Mouse (Mus musculus) bone marrow, adult 2 months (tissue): ENCODE results near the gene Pcx.

Experiments
- CTCF ChIP-seq: fragments of 200-500 bp; IDR thresholded peaks from 2 replicates; pipeline ENCODE4 v1.5.1; 2011; ENCODE audit warnings: low read length, control low read depth; ENCODE audit not compliant: control insufficient read depth, insufficient read depth
- POLR2A ChIP-seq: fragments of 200-500 bp; IDR thresholded peaks from 2 replicates; pipeline ENCODE4 v1.6.1; 2011; ENCODE audit warnings: low read depth, mild to moderate bottlenecking, control low read depth, low read length, borderline replicate concordance; ENCODE audit not compliant: control insufficient read depth

- no peak for TF ChIP-seq POLR2A
- no peak for TF ChIP-seq CTCF
Measured at GRCm38 (mm10) chr19:4536606-4537005, 26.3 kb downstream of the Pcx start.
